9 mouse cellular contexts compared by ENCODE assay signal in the genomic region with DNA sequence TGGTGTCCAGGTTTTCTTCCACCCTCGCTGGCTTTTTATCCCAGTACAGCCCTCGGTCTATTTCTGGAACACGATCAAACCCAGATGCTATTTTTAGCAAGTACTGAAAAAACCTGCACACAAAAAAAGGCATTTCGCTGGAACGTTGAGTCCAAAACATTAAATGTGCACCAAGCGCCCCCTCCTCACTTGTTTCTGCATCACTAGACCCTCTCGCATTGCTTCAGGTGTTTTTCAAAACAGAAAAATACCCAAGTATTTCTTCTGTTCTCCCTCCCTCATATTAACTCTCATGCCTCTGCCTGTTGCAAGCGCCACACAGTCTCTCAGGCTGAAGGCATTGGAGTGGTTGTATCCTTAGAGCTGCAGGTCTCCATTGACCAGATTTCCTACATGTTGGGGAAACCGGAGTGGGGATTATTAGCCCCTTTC.
A peak's percentile ranks its signal among the peaks of the same experiment; 100 is the strongest.
DNase-seq lines count a peak whose midpoint lies in the region; ATAC-seq and TF ChIP-seq lines count a peak whose summit lies in the region.
"Had no signal": no experiment of that assay in that cellular context is flagged by ENCODE, and none has a peak within 500 bp of the region (broad histone marks: within the 10 kb centered on the region; RNA-seq: fewer than 3 reads in every experiment).

No protein-coding gene starts in this region.

- DNase-seq in layer of hippocampus, adult 2 months (ENCODE audit: low spot score in 2 of 2), result no peak
- DNase-seq in layer of hippocampus, adult 9-10 months (ENCODE audit: low spot score), result no peak
- no peak for DNase-seq in lung, adult 18-20 months
- DNase-seq: thymus, postnatal 25 days had no signal

- no peak for TF ChIP-seq CTCF in layer of hippocampus, adult 2 months (conservative IDR thresholded peaks at IDR 0.05)
- no peak for TF ChIP-seq CTCF in cortical plate, adult 2 months (IDR thresholded peaks at IDR 0.05; ENCODE audit: extremely low read depth, insufficient read depth, low read length)

- 0 out of 2 replicates have a peak, but pooled peaks cover 4% of the 10 kb centered on the region for H3K4me1 ChIP-seq in cortical plate, adult 2 months (ENCODE audit: control insufficient read depth, insufficient read depth, low read length)
- H3K4me1 ChIP-seq in hindbrain, embryonic 12.5 days, result peaks cover 39% of the 10 kb centered on the region
- peaks cover 53% of the 10 kb centered on the region for H3K4me1 ChIP-seq in neural tube, embryonic 13.5 days (replicated peaks)
- H3K4me1 ChIP-seq in kidney, embryonic 16.5 days (ENCODE audit: insufficient read depth, low read length), result peaks cover 8% of the 10 kb centered on the region; the same call in 1 of the 2 replicates

- ATAC-seq in hindbrain, embryonic 12.5 days (ENCODE audit: low FRiP score), result 0 out of 2 replicates have a peak, but pooled peaks have one; percentile 20
- ATAC-seq in neural tube, embryonic 13.5 days (ENCODE audit: low read depth), result peak; percentile 16
- no peak for ATAC-seq in kidney, embryonic 16.5 days (ENCODE audit: low FRiP score, low TSS enrichment)
- ATAC-seq: activated CD4-positive, CD25-positive, alpha-beta regulatory T cell, adult 4 months had no signal

- peaks cover 78% of the 10 kb centered on the region for H3K27me3 ChIP-seq in hindbrain, embryonic 12.5 days
- H3K27me3 ChIP-seq in neural tube, embryonic 13.5 days, result peaks cover 75% of the 10 kb centered on the region
- H3K27me3 ChIP-seq in kidney, embryonic 16.5 days (ENCODE audit: insufficient read depth, low read length), result peaks cover 88% of the 10 kb centered on the region

- H3K27ac ChIP-seq in layer of hippocampus, adult 2 months, result peak overlapping the region; percentile 12; the same call in 1 of the 2 replicates
- H3K27ac ChIP-seq in cortical plate, adult 2 months (ENCODE audit: insufficient read depth, low read length), result peak overlapping the region; percentile 91
- peak overlapping the region; percentile 88 for H3K27ac ChIP-seq in hindbrain, embryonic 12.5 days
- H3K27ac ChIP-seq in neural tube, embryonic 13.5 days (replicated peaks), result peak overlapping the region; percentile 96
- H3K27ac ChIP-seq in kidney, embryonic 16.5 days (ENCODE audit: low read length), result no peak overlapping the region

- 43% methylated on average over 9 of the region's 9 CpGs for WGBS in hindbrain, embryonic 12.5 days
- 41% methylated on average over 9 of the region's 9 CpGs for WGBS in neural tube, embryonic 13.5 days
- WGBS in kidney, embryonic 16.5 days, result 45% methylated on average over 9 of the region's 9 CpGs

- H3K9me3 ChIP-seq in hindbrain, embryonic 12.5 days (replicated peaks), result no peaks in the 10 kb centered on the region
- no peaks in the 10 kb centered on the region for H3K9me3 ChIP-seq in neural tube, embryonic 13.5 days
- H3K9me3 ChIP-seq in kidney, embryonic 16.5 days (ENCODE audit: low read length), result no peaks in the 10 kb centered on the region

- TF ChIP-seq POLR2A in cortical plate, adult 2 months (IDR thresholded peaks at IDR 0.05; ENCODE audit: extremely low read depth, insufficient read depth, low read length), result no peak

- H3K36me3 ChIP-seq in hindbrain, embryonic 12.5 days, result no peaks in the 10 kb centered on the region
- no peaks in the 10 kb centered on the region for H3K36me3 ChIP-seq in neural tube, embryonic 13.5 days
- no peaks in the 10 kb centered on the region for H3K36me3 ChIP-seq in kidney, embryonic 16.5 days (ENCODE audit: insufficient read depth, low read length)

- peak overlapping the region; percentile 63; the same call in 1 of the 2 replicates for H3K9ac ChIP-seq in hindbrain, embryonic 12.5 days
- H3K9ac ChIP-seq in neural tube, embryonic 13.5 days, result peak overlapping the region; percentile 77
- no peak overlapping the region for H3K9ac ChIP-seq in kidney, embryonic 16.5 days (replicated peaks; ENCODE audit: low read length)

- H3K4me2 ChIP-seq in hindbrain, embryonic 12.5 days (replicated peaks), result peak overlapping the region; percentile 63
- peak overlapping the region; percentile 69 for H3K4me2 ChIP-seq in neural tube, embryonic 13.5 days
- H3K4me2 ChIP-seq in kidney, embryonic 16.5 days (replicated peaks; ENCODE audit: low read depth, low read length), result no peak overlapping the region

- peak overlapping the region; percentile 38 for H3K4me3 ChIP-seq in layer of hippocampus, adult 2 months
- H3K4me3 ChIP-seq in cortical plate, adult 2 months (ENCODE audit: insufficient read depth, low read length), result peak overlapping the region; percentile 96; the same call in 1 of the 2 replicates
- peak overlapping the region; percentile 39 for H3K4me3 ChIP-seq in hindbrain, embryonic 12.5 days
- peak overlapping the region; percentile 48 for H3K4me3 ChIP-seq in neural tube, embryonic 13.5 days
- no peak overlapping the region for H3K4me3 ChIP-seq in kidney, embryonic 16.5 days (ENCODE audit: low read length)
